Mouse (Mus musculus) B cell, adult 2 months (primary cell): Measurements from ENCODE around the gene Hoxd12.

ENCODE experiments used
- DNase-seq, 2 experiments: peaks; one replicate each; pipeline ENCODE4 v3.0.0; 2022

Gene Hoxd12

GRCm38 (mm10) chr2:74682796-74683195 lies 8.0 kb downstream of the Hoxd12 start:
- no peak for DNase-seq

- no peak for DNase-seq
Observed at GRCm38 (mm10) chr2:74683471-74683951, 8.7 kb downstream of the Hoxd12 start.

GRCm38 (mm10) chr2:74684106-74684505 lies 9.3 kb downstream of the Hoxd12 start:
- DNase-seq, result no peak

- no peak for DNase-seq
Observed at GRCm38 (mm10) chr2:74685059-74685603, 10.3 kb downstream of the Hoxd12 start.

GRCm38 (mm10) chr2:74686301-74686987 lies 11.6 kb downstream of the Hoxd12 start:
- peak in 1 of 2 experiments; percentile 41 for DNase-seq

- DNase-seq, result no peak
Observed at GRCm38 (mm10) chr2:74686988-74687697, 12.3 kb downstream of the Hoxd12 start.

GRCm38 (mm10) chr2:74687698-74688555 lies 13.1 kb downstream of the Hoxd12 start:
- no peak for DNase-seq

GRCm38 (mm10) chr2:74688795-74689573 lies 14.2 kb downstream of the Hoxd12 start:
- DNase-seq, result no peak

- DNase-seq, result no peak
Observed at GRCm38 (mm10) chr2:74689574-74690337, 14.9 kb downstream of the Hoxd12 start.

- DNase-seq, result no peak
Observed at GRCm38 (mm10) chr2:74690338-74690716, 15.5 kb downstream of the Hoxd12 start.

- DNase-seq, result no peak
Observed at GRCm38 (mm10) chr2:74691022-74691951, 16.5 kb downstream of the Hoxd12 start, which contains the start of gene Hoxd10. Hoxd10 (plus strand) TSS chr2:74691924.

GRCm38 (mm10) chr2:74691995-74692807 lies 17.4 kb downstream of the Hoxd12 start:
- no peak for DNase-seq

- no peak for DNase-seq
Observed at GRCm38 (mm10) chr2:74692808-74693431, 18.1 kb downstream of the Hoxd12 start.

GRCm38 (mm10) chr2:74693432-74693827 lies 18.6 kb downstream of the Hoxd12 start:
- no peak for DNase-seq

- peak in 1 of 2 experiments; percentile 26 for DNase-seq
Observed at GRCm38 (mm10) chr2:74694066-74694465, 19.3 kb downstream of the Hoxd12 start.

GRCm38 (mm10) chr2:74695383-74695782 lies 20.6 kb downstream of the Hoxd12 start:
- no peak for DNase-seq

- DNase-seq, result no peak
Observed at GRCm38 (mm10) chr2:74695813-74696430, 21.1 kb downstream of the Hoxd12 start.
